Mouse (Mus musculus) liver, embryonic 14.5 days (tissue): ENCODE measurements around the gene Arsg. TPM values are rescaled to one million over a fixed set of nuclear protein-coding genes. Genes with fewer than 3 reads are reported as not detected.
A peak's percentile ranks its signal among the peaks of the same experiment; 100 is the strongest.

Source experiments
- ATAC-seq: fragments of 200-750 bp; cut with Nextera tagmentation; 2 replicates; pipeline ENCODE4 v1.8.0; 2017; ENCODE audit warnings: moderate number of reproducible peaks, mild to moderate bottlenecking, moderate library complexity; ENCODE audit not compliant: insufficient read depth
- DNase-seq, 3 experiments: peaks; one replicate each; pipeline ENCODE4 v3.0.0-alpha.2; 2012 to 2013; ENCODE audit warnings: low read depth in 3 of 3, low spot score in 3 of 3
- H3K27ac ChIP-seq: fragments of 300-500 bp; sonication (generic); 2 replicates; pipeline ENCODE4 v1.5.1; 2014; ENCODE audit warnings: moderate library complexity, mild to moderate bottlenecking, control low read depth, inconsistent platforms
- H3K27me3 ChIP-seq: fragments of 300-500 bp; sonication (generic); 2 replicates; pipeline ENCODE4 v1.6.1; 2014; ENCODE audit warnings: mild to moderate bottlenecking, low read length, moderate library complexity; ENCODE audit not compliant: control insufficient read depth, insufficient read depth
- H3K36me3 ChIP-seq: fragments of 300-500 bp; sonication (generic); replicated peaks from 2 replicates; pipeline ENCODE4 v1.6.1; 2014; ENCODE audit warnings: low read depth; ENCODE audit not compliant: control insufficient read depth, insufficient read depth
- H3K4me1 ChIP-seq, 2 experiments: fragments of 200-500 bp in 1 of 2; fragments of 300-500 bp in 1 of 2; sonication (generic) in 1 of 2; replicated peaks; 2 replicates each; pipeline ENCODE4 v1.6.1; 2012 to 2014; ENCODE audit warnings: antibody characterized with exemption in 1 of 2, inconsistent platforms in 1 of 2, low read length in 1 of 2; ENCODE audit not compliant: control insufficient read depth in 2 of 2, insufficient read depth in 2 of 2
- H3K4me2 ChIP-seq: fragments of 300-500 bp; sonication (generic); 2 replicates; pipeline ENCODE4 v1.6.1; 2014; ENCODE audit warnings: low read depth, mild to moderate bottlenecking, control low read depth, moderate library complexity
- H3K4me3 ChIP-seq, 2 experiments: fragments of 200-500 bp in 1 of 2; fragments of 300-500 bp in 1 of 2; sonication (generic) in 1 of 2; 2 replicates each; pipeline ENCODE4 v1.5.1; 2012 to 2014; ENCODE audit warnings: low read depth in 2 of 2, low read length in 2 of 2, mild to moderate bottlenecking in 2 of 2, control low read depth in 1 of 2, inconsistent platforms in 1 of 2, moderate library complexity in 1 of 2; ENCODE audit not compliant: insufficient read depth in 1 of 2
- H3K9ac ChIP-seq: fragments of 300-500 bp; sonication (generic); replicated peaks from 2 replicates; pipeline ENCODE4 v1.6.1; 2014; ENCODE audit warnings: mild to moderate bottlenecking, control low read depth, moderate library complexity
- H3K9me3 ChIP-seq: fragments of 300-500 bp; sonication (generic); 2 replicates; pipeline ENCODE4 v1.6.1; 2016; ENCODE audit warnings: low read length, mixed read lengths; ENCODE audit not compliant: control insufficient read depth
- CTCF ChIP-seq: IDR thresholded peaks from 2 replicates; pipeline ENCODE4 v1.5.1; 2016; ENCODE audit warnings: antibody characterized with exemption, low read depth, control low read depth
- EP300 ChIP-seq: IDR thresholded peaks from 2 replicates; pipeline ENCODE4 v1.6.1; 2016; ENCODE audit warnings: antibody characterized with exemption, low read depth
- WGBS: fragments of 180-500 bp; shearing (Covaris S2); extraction: QIAGEN DNeasy Blood & Tissue Kit; methylation state at CpG from one replicate; pipeline ENCODE4 v1.1.7; 2014; ENCODE audit not compliant: insufficient replicate concordance; 5-methylcytosine and 5-hydroxymethylcytosine counted together
- polyA plus RNA-seq, 2 experiments: library from polyadenylated mRNA; depleted of rRNA in 1 of 2; stranded (reverse) in 1 of 2; unstranded in 1 of 2; fragments of >200 nt; fragmentation: Nextera tagmentation in 1 of 2; extraction: Ambion mirVana in 1 of 2; gene quantifications; 2 replicates each; pipeline versions ENCODE4 v1.2.1 to v1.2.3; 2012 to 2014

The Arsg gene
- polyA plus RNA-seq, 2 experiments = 2.3 to 3.8 TPM

DNA sequence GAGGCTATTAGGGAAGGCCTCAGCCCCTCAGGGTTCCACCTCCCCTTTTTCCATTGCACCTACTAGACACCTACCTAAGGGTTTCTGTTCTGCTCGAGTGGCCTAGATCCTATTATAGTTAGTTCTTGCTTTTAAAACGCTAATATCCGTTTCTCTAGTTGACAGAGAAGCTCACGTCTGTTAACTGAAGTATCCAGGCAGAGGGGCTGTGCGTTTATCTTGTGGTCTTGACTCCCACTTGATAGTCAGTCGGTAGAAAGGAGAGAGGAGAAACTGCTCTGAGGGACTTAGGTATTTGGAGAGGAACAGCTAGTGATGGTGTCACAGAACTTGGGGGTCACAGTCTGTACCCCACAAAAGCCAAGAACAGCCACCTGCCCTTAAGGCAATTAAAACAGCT is 3.5 kb downstream of the Arsg start:
- no peak overlapping the region for H3K4me3 ChIP-seq
- ATAC-seq (no peak), DNase-seq (no peak)
- TF ChIP-seq EP300 = 0 out of 2 replicates have a peak, but pooled peaks have one; percentile 7
- no peak for TF ChIP-seq CTCF
- H3K9me3 ChIP-seq = no peaks in the 10 kb centered on the region
- peak overlapping the region; percentile 16; the same call in 1 of the 2 replicates for H3K27ac ChIP-seq
- no peaks in the 10 kb centered on the region for H3K36me3 ChIP-seq
- H3K4me1 ChIP-seq = peaks cover 8 to 31% of the 10 kb centered on the region in 2 experiments; a peak in 3 of 4 replicates
- H3K27me3 ChIP-seq = no peaks in the 10 kb centered on the region
- H3K4me2 ChIP-seq = no peak overlapping the region
- H3K9ac ChIP-seq = no peak overlapping the region; the same call in 1 of the 2 replicates
- WGBS = 18% methylated on average over 6 of the region's 6 CpGs

DNA sequence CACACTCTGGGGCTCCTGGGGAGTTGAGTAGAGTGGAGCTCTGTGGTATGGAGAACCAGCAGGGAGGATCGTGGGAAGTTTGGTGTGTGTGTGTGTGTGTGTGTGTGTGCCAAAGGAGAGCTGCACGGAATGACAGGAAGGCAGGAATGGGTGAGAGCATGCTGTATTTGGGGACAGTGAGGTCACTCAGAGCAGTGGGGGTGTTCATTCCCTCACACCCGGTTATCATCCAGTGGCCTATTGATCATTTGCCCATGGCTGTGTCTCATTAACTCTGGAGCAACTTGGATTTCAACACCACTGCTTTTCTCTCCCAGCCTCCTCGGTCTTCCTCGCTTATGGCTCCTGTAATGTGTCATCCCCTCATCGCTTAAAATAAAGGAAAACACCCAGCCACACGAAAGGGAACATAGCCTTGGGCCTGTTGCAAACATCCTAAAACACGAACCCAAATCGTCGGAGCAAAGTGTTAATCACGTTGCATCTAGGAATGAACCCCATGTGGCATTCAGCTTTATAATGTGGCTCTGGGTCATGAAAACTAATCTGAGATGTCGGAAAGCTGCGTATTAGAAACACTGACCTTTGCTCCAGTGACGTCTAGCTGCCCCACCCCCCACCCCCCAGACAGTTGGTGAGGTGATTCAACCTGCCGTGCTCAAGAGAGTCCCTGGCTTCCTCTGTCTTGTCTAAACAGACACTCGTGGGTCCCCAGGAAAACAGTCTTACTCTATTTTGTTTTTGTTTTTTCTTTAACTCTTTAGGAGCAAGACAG is 4.6 kb downstream of the Arsg start:
- no peaks in the 10 kb centered on the region for H3K9me3 ChIP-seq
- no peak overlapping the region for H3K4me3 ChIP-seq
- no peak for DNase-seq
- no peak for ATAC-seq
- H3K4me1 ChIP-seq = peaks cover 8 to 31% of the 10 kb centered on the region in 2 experiments; a peak in 3 of 4 replicates
- TF ChIP-seq EP300 = no peak
- no peak for TF ChIP-seq CTCF
- H3K27ac ChIP-seq = peak overlapping the region; percentile 41
- no peaks in the 10 kb centered on the region for H3K36me3 ChIP-seq
- no peak overlapping the region for H3K4me2 ChIP-seq
- WGBS = 68% methylated on average over 16 of the region's 16 CpGs
- no peak overlapping the region for H3K9ac ChIP-seq
- no peaks in the 10 kb centered on the region for H3K27me3 ChIP-seq

DNA sequence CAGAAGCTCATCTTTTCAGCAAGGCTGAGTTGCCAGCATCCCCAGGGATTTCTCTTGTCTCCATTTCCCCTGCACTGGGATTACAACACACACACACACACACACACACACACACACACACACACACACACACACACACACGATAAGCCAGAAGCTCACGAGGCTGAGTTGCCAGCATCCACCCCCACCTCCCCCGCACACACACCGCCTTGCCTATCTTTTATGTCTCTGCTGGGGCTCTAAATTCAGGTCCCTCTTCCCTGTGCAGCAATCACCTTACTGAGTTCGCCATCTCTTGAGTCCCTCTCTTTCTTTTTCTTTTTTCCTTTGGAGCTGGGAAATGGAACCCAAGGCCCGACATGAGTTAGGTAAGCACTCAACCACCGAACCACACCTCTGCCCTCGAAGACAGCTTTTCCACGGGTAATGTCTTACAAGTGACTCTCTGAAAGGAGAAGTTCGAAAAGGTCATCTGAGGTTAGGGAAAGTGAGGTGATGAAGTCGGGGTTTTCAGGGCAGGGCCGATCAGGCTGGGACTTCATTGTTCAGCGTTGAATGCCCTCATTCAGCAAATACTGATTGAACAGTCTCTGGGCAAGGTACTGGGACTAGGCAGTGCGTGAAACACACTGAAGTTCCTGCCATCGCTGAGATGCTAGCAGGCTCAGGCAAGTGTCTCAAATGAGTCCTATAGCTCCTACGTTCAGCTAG is 6.6 kb downstream of the Arsg start:
- ATAC-seq (no peak), DNase-seq (no peak)
- Histone ChIP-seq H3K9ac (no peak overlapping the region), H3K9me3 (no peaks in the 10 kb centered on the region), H3K4me3 (no peak overlapping the region), H3K27ac (no peak overlapping the region), H3K27me3 (no peaks in the 10 kb centered on the region), H3K4me2 (no peak overlapping the region), H3K4me1 (peaks cover 5 to 26% of the 10 kb centered on the region in 2 experiments; a peak in 3 of 4 replicates), H3K36me3 (no peaks in the 10 kb centered on the region)
- TF ChIP-seq EP300 = no peak
- no peak for TF ChIP-seq CTCF
- 46% methylated on average over 16 of the region's 16 CpGs for WGBS

DNA sequence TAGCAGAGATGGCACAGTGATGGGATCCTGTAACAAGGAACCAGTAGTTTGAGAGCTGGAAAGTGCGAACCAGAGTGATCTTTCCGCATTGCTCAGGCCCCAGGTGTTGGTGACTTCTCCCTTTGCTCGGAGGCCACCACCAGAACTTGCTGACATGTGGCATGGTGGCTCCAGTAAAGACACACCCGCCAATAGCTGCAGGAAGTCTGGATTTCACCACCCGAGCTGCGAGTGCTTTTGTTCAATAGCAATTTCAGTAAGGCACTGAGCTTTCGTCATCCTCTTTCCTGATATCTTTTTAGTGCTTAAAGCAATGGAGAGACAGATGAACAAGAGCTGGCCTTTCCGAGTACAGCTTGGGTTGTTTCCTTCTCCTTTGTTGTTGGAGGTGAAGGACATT is 7.3 kb downstream of the Arsg start:
- DNase-seq (no peak), ATAC-seq (no peak)
- 50% methylated on average over 8 of the region's 8 CpGs for WGBS
- no peak overlapping the region for H3K9ac ChIP-seq
- H3K4me3 ChIP-seq = no peak overlapping the region
- TF ChIP-seq EP300 (no peak), CTCF (no peak)
- H3K36me3 ChIP-seq = no peaks in the 10 kb centered on the region
- H3K4me1 ChIP-seq = peaks cover 5 to 27% of the 10 kb centered on the region in 2 experiments; a peak in 3 of 4 replicates
- H3K4me2 ChIP-seq = no peak overlapping the region
- no peak overlapping the region for H3K27ac ChIP-seq
- H3K27me3 ChIP-seq = no peaks in the 10 kb centered on the region
- no peaks in the 10 kb centered on the region for H3K9me3 ChIP-seq

DNA sequence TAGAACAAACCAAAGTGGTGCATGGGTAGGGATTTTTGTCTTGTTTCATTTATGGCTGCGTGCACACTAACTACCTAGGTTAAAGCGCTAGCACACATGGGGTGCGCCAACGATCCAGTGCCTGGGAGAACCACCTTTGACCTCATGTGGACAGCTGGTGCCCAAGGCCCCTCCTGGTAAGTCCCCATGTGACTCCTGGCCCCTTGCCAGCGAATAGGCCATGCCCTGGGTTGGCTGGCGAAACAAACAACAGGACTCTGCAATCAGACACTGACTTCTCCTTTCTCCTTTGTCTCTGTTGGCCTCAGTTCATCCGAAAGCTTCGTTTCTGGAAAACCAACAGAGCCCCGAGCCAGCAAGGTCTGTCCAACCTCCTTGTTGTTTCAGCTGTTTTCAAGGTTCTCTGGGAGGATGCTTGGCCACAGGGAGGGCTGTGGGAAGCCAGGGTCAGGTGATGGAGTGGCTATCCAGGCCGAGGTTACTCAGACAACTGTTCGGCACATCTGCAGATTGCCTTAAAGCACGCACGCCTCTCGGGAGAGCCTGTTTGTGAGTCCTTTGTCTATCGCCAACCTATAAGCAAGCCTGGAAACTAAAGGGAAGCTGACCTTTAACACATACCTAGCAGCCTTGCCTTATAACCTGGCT is 12.3 kb downstream of the Arsg start:
- H3K9ac ChIP-seq = no peak overlapping the region
- no peak overlapping the region for H3K4me2 ChIP-seq
- peaks cover 0 to 14% of the 10 kb centered on the region in 2 experiments; a peak in 2 of 4 replicates for H3K4me1 ChIP-seq
- TF ChIP-seq EP300 (no peak), CTCF (no peak)
- DNase-seq (no peak), ATAC-seq (no peak)
- H3K36me3 ChIP-seq = no peaks in the 10 kb centered on the region
- WGBS = 82% methylated on average over 15 of the region's 15 CpGs
- H3K27me3 ChIP-seq = no peaks in the 10 kb centered on the region
- H3K4me3 ChIP-seq = no peak overlapping the region
- H3K27ac ChIP-seq = no peak overlapping the region
- H3K9me3 ChIP-seq = no peaks in the 10 kb centered on the region
